Mouse (Mus musculus) CH12.LX (cell line): ENCODE measurements around the gene Akr1d1. TPM values are rescaled to one million over a fixed set of nuclear protein-coding genes. Genes with fewer than 3 reads are reported as not detected.

Experiments
- DNase-seq: peaks from one replicate; pipeline ENCODE4 v3.0.0-alpha.2; 2013; ENCODE audit errors: extremely low read depth
- H3K27ac ChIP-seq: 2 replicates; pipeline ENCODE4 v1.5.1; 2012; ENCODE audit warnings: low read depth, mild to moderate bottlenecking, control low read depth, moderate library complexity; ENCODE audit not compliant: insufficient read depth
- H3K27me3 ChIP-seq: replicated peaks from 2 replicates; pipeline ENCODE3; 2012; ENCODE audit warnings: inconsistent platforms
- H3K36me3 ChIP-seq, 2 experiments: replicated peaks in 1 of 2; 2 replicates each; pipeline versions ENCODE3 to v1.6.1; 2012; ENCODE audit warnings: inconsistent platforms in 1 of 2, low read length in 1 of 2, mild to moderate bottlenecking in 1 of 2, mixed read lengths in 1 of 2, moderate library complexity in 1 of 2; ENCODE audit not compliant: control insufficient read depth in 1 of 2, insufficient read depth in 1 of 2
- H3K4me1 ChIP-seq, 2 experiments: 2 replicates each; pipeline ENCODE4 v1.6.1; 2012; ENCODE audit warnings: inconsistent platforms in 1 of 2, moderate library complexity in 1 of 2; ENCODE audit not compliant: insufficient read depth in 2 of 2, control insufficient read depth in 1 of 2
- H3K4me2 ChIP-seq: 2 replicates; pipeline ENCODE4 v1.6.1; 2012; ENCODE audit warnings: low read depth, mild to moderate bottlenecking, control low read depth; ENCODE audit not compliant: poor library complexity, insufficient read depth, severe bottlenecking
- H3K4me3 ChIP-seq, 3 experiments: fragments of 150-350 bp in 1 of 3; sonication (generic) in 1 of 3; replicated peaks in 1 of 3; 2 replicates each; pipeline versions ENCODE3 to v1.5.1; 2011 to 2012; ENCODE audit warnings: low read depth in 2 of 3, low read length in 2 of 3, mild to moderate bottlenecking in 2 of 3, moderate library complexity in 2 of 3, control low read depth in 1 of 3, improper control_type of control experiment in 1 of 3, inconsistent platforms in 1 of 3, mixed read lengths in 1 of 3; ENCODE audit not compliant: poor library complexity in 1 of 3
- H3K79me2 ChIP-seq: replicated peaks from 2 replicates; pipeline ENCODE4 v1.6.1; 2012; ENCODE audit warnings: mild to moderate bottlenecking, moderate library complexity; ENCODE audit not compliant: control insufficient read depth, poor library complexity, insufficient read depth, severe bottlenecking; ENCODE audit errors: extremely low read depth
- H3K9ac ChIP-seq: 2 replicates; pipeline ENCODE4 v1.6.1; 2012; ENCODE audit warnings: low read depth, mild to moderate bottlenecking, control low read depth, moderate library complexity; ENCODE audit not compliant: insufficient read depth
- H3K9me3 ChIP-seq: replicated peaks from 2 replicates; pipeline ENCODE3; 2012; ENCODE audit warnings: low read length, inconsistent platforms, mixed read lengths
- EP300 ChIP-seq: IDR thresholded peaks from 2 replicates; pipeline ENCODE4 v1.6.1; 2011; ENCODE audit warnings: low read length, improper control_type of control experiment
- ETS1 ChIP-seq: conservative IDR thresholded peaks from 2 replicates; pipeline ENCODE4 v1.6.1; 2012; ENCODE audit warnings: low read depth, mild to moderate bottlenecking, inconsistent platforms, low read length, improper control_type of control experiment, moderate library complexity
- GABPA ChIP-seq: IDR thresholded peaks from 2 replicates; pipeline ENCODE4 v1.6.1; 2012; ENCODE audit warnings: low read depth, low read length, improper control_type of control experiment, inconsistent platforms; ENCODE audit not compliant: insufficient replicate concordance
- IRF4 ChIP-seq: IDR thresholded peaks from 2 replicates; pipeline ENCODE4 v1.6.1; 2014; ENCODE audit warnings: low read depth, mild to moderate bottlenecking, inconsistent platforms, low read length, improper control_type of control experiment
- JUN ChIP-seq: IDR thresholded peaks from 2 replicates; pipeline ENCODE4 v1.6.1; 2011; ENCODE audit warnings: low read depth, mild to moderate bottlenecking, low read length, improper control_type of control experiment, moderate library complexity; ENCODE audit not compliant: insufficient read depth
- KAT2A ChIP-seq: IDR thresholded peaks from 2 replicates; pipeline ENCODE4 v1.6.1; 2012; ENCODE audit warnings: low read length, improper control_type of control experiment, inconsistent platforms; ENCODE audit not compliant: insufficient replicate concordance
- MAFK ChIP-seq: IDR thresholded peaks from 2 replicates; pipeline ENCODE4 v1.6.1; 2011; ENCODE audit warnings: low read length, improper control_type of control experiment; ENCODE audit not compliant: insufficient replicate concordance
- MAX ChIP-seq: IDR thresholded peaks from 2 replicates; pipeline ENCODE4 v1.6.1; 2011; ENCODE audit warnings: low read length, improper control_type of control experiment
- POLR2AphosphoS2 ChIP-seq: IDR thresholded peaks from 2 replicates; pipeline ENCODE4 v1.6.1; 2011; ENCODE audit warnings: low read depth, low read length, improper control_type of control experiment
- RAD21 ChIP-seq: IDR thresholded peaks from 2 replicates; pipeline ENCODE4 v1.6.1; 2011; ENCODE audit warnings: low read depth, mild to moderate bottlenecking, low read length, improper control_type of control experiment, moderate library complexity
- TBP ChIP-seq: conservative IDR thresholded peaks from 2 replicates; pipeline ENCODE4 v1.6.1; 2011; ENCODE audit warnings: low read depth, low read length, improper control_type of control experiment
- TCF12 ChIP-seq: IDR thresholded peaks from 2 replicates; pipeline ENCODE4 v1.6.1; 2014; ENCODE audit warnings: low read depth, mild to moderate bottlenecking, inconsistent platforms, low read length, improper control_type of control experiment
- USF2 ChIP-seq: conservative IDR thresholded peaks from 2 replicates; pipeline ENCODE4 v1.6.1; 2011; ENCODE audit warnings: low read depth, low read length, improper control_type of control experiment
- ZKSCAN1 ChIP-seq: IDR thresholded peaks from 2 replicates; pipeline ENCODE4 v1.6.1; 2012; ENCODE audit warnings: low read depth, inconsistent platforms, low read length, improper control_type of control experiment, borderline replicate concordance
- ZNF384 ChIP-seq: IDR thresholded peaks from 2 replicates; pipeline ENCODE4 v1.6.1; 2012; ENCODE audit warnings: low read depth, low read length, improper control_type of control experiment, inconsistent platforms
- dilution Hi-C: fragments of 300-500 bp; cut with MboI; formaldehyde crosslinking; loops from 2 replicates; pipeline ENCODE4 v1.14.3; 2020; ENCODE audit warnings: low sequenced_read_pairs; ENCODE audit not compliant: extremely low pct_unique_long_range_greater_than_20kb, extremely low pct_ligation_motif_present
- in situ Hi-C: fragments of 300-500 bp; cut with MboI; formaldehyde crosslinking; loops from 3 replicates; pipeline ENCODE4 v1.14.3; 2019; ENCODE audit warnings: low sequenced_read_pairs, low pct_ligation_motif_present, low pct_unique_long_range_greater_than_20kb, mixed read lengths
- polyA plus RNA-seq: library from polyadenylated mRNA; unstranded; fragments of >175 nt; gene quantifications from 2 replicates; pipeline ENCODE4 v1.2.1, GENCODE M21; 2012; ENCODE audit warnings: low read depth; ENCODE audit not compliant: insufficient read length
- total RNA-seq, 2 experiments: library from RNA; depleted of rRNA; stranded (reverse); fragments of 300-350 nt in 1 of 2; fragments of >200 nt in 1 of 2; gene quantifications; 2 replicates each; pipeline ENCODE4 v1.2.3; 2012 to 2014

Gene Akr1d1
- total and polyA plus RNA-seq, 3 experiments: not detected

GRCm38 (mm10) chr6:37597088-37597487 lies 67.1 kb downstream of the Akr1d1 start:
- TF ChIP-seq RAD21 (no peak), KAT2A (no peak), MAFK (no peak), TCF12 (no peak), ZNF384 (no peak), JUN (no peak), TBP (no peak), POLR2AphosphoS2 (no peak)
- H3K4me2 ChIP-seq: no peak overlapping the region
- dilution Hi-C loops: no loop called here

GRCm38 (mm10) chr6:37598033-37598432 lies 68.1 kb downstream of the Akr1d1 start:
- Histone ChIP-seq H3K36me3 (no peaks in the 10 kb centered on the region), H3K4me3 (no peak overlapping the region), H3K27me3 (no peaks in the 10 kb centered on the region), H3K4me2 (no peak overlapping the region), H3K79me2 (no peaks in the 10 kb centered on the region), H3K27ac (no peak overlapping the region), H3K9me3 (no peaks in the 10 kb centered on the region), H3K9ac (no peak overlapping the region), H3K4me1 (peaks cover 0 to 9% of the 10 kb centered on the region in 2 experiments; a peak in 2 of 4 replicates)
- dilution Hi-C loops (no loop called here), in situ Hi-C loops (loop anchor here (10.0 to 25.0 kb wide), 3 partner anchors 167 to 467 kb away; partner anchors contain the start of gene Trim24)
- TF ChIP-seq MAX: no peak
- TF ChIP-seq USF2: no peak
- TF ChIP-seq ZKSCAN1: no peak
- TF ChIP-seq GABPA: no peak
- TF ChIP-seq ETS1: no peak
- no peak for TF ChIP-seq IRF4
- TF ChIP-seq EP300: no peak
- TF ChIP-seq MAFK: no peak
- DNase-seq: no peak

More at GRCm38 (mm10) chr6:37597088-37597487, 67.1 kb downstream of the Akr1d1 start:
- no peak overlapping the region for H3K4me3 ChIP-seq
- no peaks in the 10 kb centered on the region for H3K9me3 ChIP-seq
- H3K9ac ChIP-seq: no peak overlapping the region
- no peaks in the 10 kb centered on the region for H3K27me3 ChIP-seq
- in situ Hi-C loops: loop anchor here (10.0 to 25.0 kb wide), 3 partner anchors 168 to 468 kb away; partner anchors contain the start of gene Trim24
- no peaks in the 10 kb centered on the region for H3K36me3 ChIP-seq
- H3K79me2 ChIP-seq: no peaks in the 10 kb centered on the region
- no peak overlapping the region for H3K27ac ChIP-seq
- H3K4me1 ChIP-seq: peaks cover 0 to 13% of the 10 kb centered on the region in 2 experiments; a peak in 2 of 4 replicates
- no peak for DNase-seq
